Comparison of ENCODE assay signal across 16 mouse cellular contexts in the genomic region with DNA sequence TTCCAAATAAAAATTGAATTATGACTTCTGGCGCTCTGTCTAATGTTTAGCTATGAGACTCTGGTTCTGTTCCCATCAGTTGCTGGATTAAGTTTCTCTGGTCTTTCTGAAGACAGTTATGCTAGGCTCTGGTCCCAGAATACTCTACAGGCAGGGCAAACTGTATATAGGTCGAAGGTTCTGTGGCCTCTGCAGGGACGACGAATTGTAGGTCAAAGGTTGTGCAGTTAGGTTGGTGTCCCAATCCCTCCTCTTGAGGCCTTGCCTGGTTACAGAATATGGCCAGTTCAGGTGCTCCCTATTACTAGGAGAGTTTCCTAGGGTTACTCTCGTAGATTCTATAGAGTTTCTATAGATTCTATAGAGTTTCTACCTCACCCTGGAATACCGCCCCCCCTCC. TPM values are rescaled to one million over a fixed set of nuclear protein-coding genes. Genes with fewer than 3 reads are reported as not detected.
"Had no signal": no experiment of that assay in that cellular context is flagged by ENCODE, and none has a peak within 500 bp of the region (broad histone marks: within the 10 kb centered on the region; RNA-seq: fewer than 3 reads in every experiment).

No protein-coding gene starts in this region.

- H3K9me3 ChIP-seq: kidney, embryonic 15.5 days; limb, embryonic 10.5 days; midbrain, embryonic 10.5 days; neural tube, embryonic 12.5 days had no signal

- H3K4me1 ChIP-seq: kidney, embryonic 15.5 days; midbrain, embryonic 10.5 days; neural tube, embryonic 12.5 days had no signal

- DNase-seq: kidney, adult 2 months; kidney, postnatal 14 days; lung, adult 2 months; lung, postnatal 36 days; midbrain, embryonic 14.5 days; spleen, adult 18-20 months; thymus, postnatal 14 days had no signal

- H3K9ac ChIP-seq: kidney, embryonic 15.5 days; neural tube, embryonic 12.5 days had no signal

- ATAC-seq: hindbrain, embryonic 16.5 days; inflammation-experienced regulatory T-cells, adult 6 months; lung, postnatal 0 days had no signal

- H3K36me3 ChIP-seq: kidney, embryonic 15.5 days; limb, embryonic 10.5 days; midbrain, embryonic 10.5 days; neural tube, embryonic 12.5 days had no signal

- H3K4me2 ChIP-seq: kidney, embryonic 15.5 days; neural tube, embryonic 12.5 days had no signal

- H3K27ac ChIP-seq: kidney, embryonic 15.5 days; left cerebral cortex, adult 2 months; limb, embryonic 10.5 days; midbrain, embryonic 10.5 days; neural tube, embryonic 12.5 days had no signal

- H3K27me3 ChIP-seq: kidney, embryonic 15.5 days; neural tube, embryonic 12.5 days had no signal

- H3K4me3 ChIP-seq: kidney, embryonic 15.5 days; left cerebral cortex, adult 2 months; limb, embryonic 10.5 days; midbrain, embryonic 10.5 days; neural tube, embryonic 12.5 days had no signal

RNA-seq across cellular contexts. Expression of gene Gm6377, which starts 50.8 kb away (rescaled TPM):
- polyA plus RNA-seq: hindbrain, embryonic 16.5 days; limb, embryonic 10.5 days; neural tube, embryonic 12.5 days; stomach, embryonic 14.5 days had no signal
